ENCODE assay signal across 10 mouse cellular contexts in genomic region chr13:36723726-36724300, GRCm38 (mm10). TPM values are rescaled to one million over a fixed set of nuclear protein-coding genes. Genes with fewer than 3 reads are reported as not detected.
DNase-seq lines count a peak whose midpoint lies in the region; ATAC-seq lines count a peak whose summit lies in the region.
"Had no signal": no experiment of that assay in that cellular context is flagged by ENCODE, and none has a peak within 500 bp of the region (broad histone marks: within the 10 kb centered on the region; RNA-seq: fewer than 3 reads in every experiment).

No protein-coding gene starts in this region.

- no peaks in the 10 kb centered on the region for H3K9me3 ChIP-seq in heart, embryonic 13.5 days
- no peaks in the 10 kb centered on the region for H3K9me3 ChIP-seq in forebrain, embryonic 16.5 days (ENCODE audit: control insufficient read depth, low read length)
- H3K9me3 ChIP-seq in midbrain, embryonic 14.5 days (ENCODE audit: control insufficient read depth, low read length): no peaks in the 10 kb centered on the region

- DNase-seq in heart, postnatal 10 days: no peak
- DNase-seq in cerebellum, adult 9-10 months: peak; percentile 57
- DNase-seq in midbrain, embryonic 14.5 days: peak; percentile 50
- no peak for DNase-seq in gastrocnemius, postnatal 4 days (ENCODE audit: low spot score in 2 of 2)
- DNase-seq in lung, adult 18-20 months: no peak

- no peaks in the 10 kb centered on the region for H3K36me3 ChIP-seq in heart, embryonic 13.5 days
- no peaks in the 10 kb centered on the region for H3K36me3 ChIP-seq in forebrain, embryonic 16.5 days (ENCODE audit: control insufficient read depth, insufficient read depth)
- no peaks in the 10 kb centered on the region for H3K36me3 ChIP-seq in midbrain, embryonic 14.5 days (ENCODE audit: control insufficient read depth, insufficient read depth, low read length)

- ATAC-seq in heart, embryonic 13.5 days (ENCODE audit: extremely low read depth, insufficient number of reproducible peaks, low FRiP score, low TSS enrichment): no peak
- ATAC-seq in forebrain, embryonic 16.5 days: no peak
- peak; percentile 6; the same call in 1 of the 2 replicates for ATAC-seq in midbrain, embryonic 14.5 days (ENCODE audit: low FRiP score, low TSS enrichment)
- no peak for ATAC-seq in activated CD4-positive, CD25-positive, alpha-beta regulatory T cell, adult 4 months

- no peak overlapping the region for H3K27ac ChIP-seq in heart, embryonic 13.5 days (replicated peaks)
- H3K27ac ChIP-seq in forebrain, embryonic 16.5 days (ENCODE audit: low read length): peak overlapping the region; percentile 68
- peak overlapping the region; percentile 86 for H3K27ac ChIP-seq in midbrain, embryonic 14.5 days (replicated peaks; ENCODE audit: low read depth, low read length)
- H3K27ac ChIP-seq: gastrocnemius, adult 2 months; macrophage had no signal

- 3% methylated on average over 15 of the region's 15 CpGs for WGBS in heart, embryonic 13.5 days
- 3% methylated on average over 15 of the region's 15 CpGs for WGBS in forebrain, embryonic 16.5 days
- WGBS in midbrain, embryonic 14.5 days: 3% methylated on average over 15 of the region's 15 CpGs

- peak overlapping the region; percentile 39 for H3K4me3 ChIP-seq in heart, embryonic 13.5 days
- H3K4me3 ChIP-seq in forebrain, embryonic 16.5 days (replicated peaks; ENCODE audit: low read length): peak overlapping the region; percentile 26
- H3K4me3 ChIP-seq in midbrain, embryonic 14.5 days (replicated peaks; ENCODE audit: low read depth, low read length): peak overlapping the region; percentile 20; the same call in 1 of the 2 replicates

- no peak overlapping the region for H3K9ac ChIP-seq in heart, embryonic 13.5 days
- H3K9ac ChIP-seq in forebrain, embryonic 16.5 days (replicated peaks; ENCODE audit: low read depth, low read length): peak overlapping the region; percentile 55
- H3K9ac ChIP-seq in midbrain, embryonic 14.5 days (replicated peaks; ENCODE audit: low read length): 0 out of 2 replicates have a peak overlapping the region, but pooled peaks have one; percentile 30

- peak overlapping the region; percentile 60 for H3K4me2 ChIP-seq in heart, embryonic 13.5 days
- peak overlapping the region; percentile 46 for H3K4me2 ChIP-seq in forebrain, embryonic 16.5 days (ENCODE audit: low read length)
- peak overlapping the region; percentile 76 for H3K4me2 ChIP-seq in midbrain, embryonic 14.5 days (ENCODE audit: low read length)

- H3K4me1 ChIP-seq in heart, embryonic 13.5 days: peaks cover 26% of the 10 kb centered on the region
- H3K4me1 ChIP-seq in forebrain, embryonic 16.5 days (replicated peaks; ENCODE audit: control insufficient read depth, insufficient read depth, low read length): peaks cover 34% of the 10 kb centered on the region
- peaks cover 11% of the 10 kb centered on the region; the same call in 1 of the 2 replicates for H3K4me1 ChIP-seq in midbrain, embryonic 14.5 days (ENCODE audit: control insufficient read depth, insufficient read depth, low read length)

- peaks cover 94% of the 10 kb centered on the region for H3K27me3 ChIP-seq in heart, embryonic 13.5 days (replicated peaks)
- H3K27me3 ChIP-seq in forebrain, embryonic 16.5 days (replicated peaks; ENCODE audit: control insufficient read depth, insufficient read depth, low read length): peaks cover 14% of the 10 kb centered on the region
- H3K27me3 ChIP-seq in midbrain, embryonic 14.5 days (ENCODE audit: control insufficient read depth, insufficient read depth, low read length): peaks cover 30% of the 10 kb centered on the region

- intact Hi-C loops in heart, postnatal 10 days (cut with DNase I): loop anchor here (10.0 kb wide), 1 partner anchor 709 kb away; no protein-coding TSS in a partner anchor

RNA-seq across cellular contexts. Expression of gene Nrn1, which starts 11.1 kb away (rescaled TPM):
- 1.9 and 2.7 TPM in 2 replicates for polyA plus RNA-seq in heart, embryonic 13.5 days (2015; fragmentation: Nextera tagmentation; extraction: Ambion mirVana)
- total RNA-seq in heart, postnatal 10 days (2021): 1 to 10 TPM in 1 of 2 experiments, under 1 TPM in 1; 0.94 to 1.1 TPM
- 51.0 and 51.3 TPM in 2 replicates for polyA plus RNA-seq in forebrain, embryonic 16.5 days (2015; fragmentation: Nextera tagmentation; extraction: Ambion mirVana)
- polyA plus RNA-seq in midbrain, embryonic 14.5 days (2014; fragmentation: Nextera tagmentation; extraction: Ambion mirVana): 80.6 and 81.1 TPM in 2 replicates
- total RNA-seq in gastrocnemius, postnatal 4 days (2021): 1 to 10 TPM; 3.2 to 6.2 TPM
- polyA plus RNA-seq in activated CD4-positive, CD25-positive, alpha-beta regulatory T cell, adult 4 months (2017; shearing (Covaris generic)): 10 to 100 TPM; 21.6 to 35.2 TPM
- polyA plus RNA-seq: macrophage had no signal

Comparison
In these comparisons a context has a peak if more than half of its experiments do, and no peak if none do; other contexts are left out.
1. DNase-seq: peak in cerebellum, adult 9-10 months (single experiment) and midbrain, embryonic 14.5 days (single experiment); none in heart, postnatal 10 days (0 of 2), gastrocnemius, postnatal 4 days (0 of 2) and lung, adult 18-20 months (0 of 2).
2. Peak in every context shown above with its lines, with median percentiles within 50 percentile points of each other: H3K4me2 ChIP-seq and H3K4me3 ChIP-seq.